Mouse (Mus musculus) megakaryocyte, adult 5-6 weeks (primary cell): ENCODE data around the gene Zfp276. TPM values are rescaled to one million over a fixed set of nuclear protein-coding genes. Genes with fewer than 3 reads are reported as not detected.

Experiments used
- ATAC-seq: 2 replicates; pipeline ENCODE4 v1.8.0; 2016; ENCODE audit warnings: mild to moderate bottlenecking, inconsistent platforms; ENCODE audit not compliant: poor library complexity, severe bottlenecking
- total RNA-seq, 2 experiments: library from RNA; stranded (forward) in 1 of 2; stranded (reverse) in 1 of 2; fragments of 153-499, 151-499 nt in 1 of 2; fragments of 221-1000, 200-1000 nt in 1 of 2; gene quantifications; 2 replicates each; pipeline versions ENCODE4 v1.2.3 to v1.2.4; 2015 to 2017

Zfp276 gene
- total RNA-seq, 2 experiments from 2014 or later, result 13.5 to 15.7 TPM

DNA sequence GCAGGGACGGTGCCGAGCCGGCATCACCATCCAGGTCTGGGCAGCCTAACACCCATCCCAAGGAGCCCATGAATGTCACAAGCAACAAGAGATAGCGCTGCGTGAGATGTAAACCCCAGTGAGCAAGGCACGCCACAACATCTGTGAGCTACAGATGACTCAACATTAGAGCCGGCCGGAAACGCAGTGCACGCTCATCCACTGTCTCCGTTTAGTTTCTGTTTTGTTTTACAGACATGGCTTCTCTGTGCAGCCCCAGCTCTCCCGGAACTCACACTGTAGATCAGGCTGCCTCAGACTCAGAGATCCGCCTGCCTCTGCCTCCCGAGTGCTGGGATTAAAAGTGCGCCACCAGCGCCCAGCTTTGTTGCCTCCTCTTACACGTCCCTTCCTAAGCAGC, 33.4 kb downstream of the Zfp276 start:
- ATAC-seq, result no peak

DNA sequence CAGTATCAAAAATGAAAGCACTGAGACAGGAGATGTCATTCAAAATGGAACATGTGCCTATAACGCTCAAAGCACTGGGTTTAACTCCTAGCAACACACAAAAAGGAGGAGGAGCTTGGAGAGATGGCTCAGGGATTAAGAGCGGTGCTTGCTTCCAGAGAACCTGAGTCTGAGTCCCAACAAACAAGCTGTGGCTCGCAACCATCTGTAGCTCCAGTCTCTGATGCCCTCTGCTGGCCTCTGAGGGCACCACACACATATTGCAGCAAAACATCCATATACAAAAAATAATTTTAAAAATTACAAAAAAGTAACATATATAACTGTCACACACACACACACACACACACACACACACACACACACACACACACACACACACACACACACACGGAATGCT, 36.2 kb downstream of the Zfp276 start:
- peak; percentile 86 for ATAC-seq

DNA sequence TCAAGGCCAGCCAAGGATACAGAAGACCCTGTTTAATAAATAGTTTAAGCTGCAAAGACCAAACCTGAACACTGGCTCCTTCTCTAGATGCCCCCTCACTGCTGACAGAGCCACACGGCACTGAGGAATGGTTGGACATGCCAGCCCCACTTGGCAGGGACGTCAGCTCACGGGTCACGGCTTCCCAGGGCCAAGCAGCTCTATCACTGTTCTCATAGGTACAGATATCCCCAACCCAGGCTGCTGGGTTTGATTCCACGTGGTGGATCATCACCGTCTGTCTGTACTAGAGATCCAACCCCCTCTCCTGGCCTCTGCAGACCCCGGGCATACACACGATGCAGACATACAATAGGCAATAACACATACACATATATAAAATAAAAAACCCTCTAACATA, 36.7 kb downstream of the Zfp276 start:
- ATAC-seq, result no peak

DNA sequence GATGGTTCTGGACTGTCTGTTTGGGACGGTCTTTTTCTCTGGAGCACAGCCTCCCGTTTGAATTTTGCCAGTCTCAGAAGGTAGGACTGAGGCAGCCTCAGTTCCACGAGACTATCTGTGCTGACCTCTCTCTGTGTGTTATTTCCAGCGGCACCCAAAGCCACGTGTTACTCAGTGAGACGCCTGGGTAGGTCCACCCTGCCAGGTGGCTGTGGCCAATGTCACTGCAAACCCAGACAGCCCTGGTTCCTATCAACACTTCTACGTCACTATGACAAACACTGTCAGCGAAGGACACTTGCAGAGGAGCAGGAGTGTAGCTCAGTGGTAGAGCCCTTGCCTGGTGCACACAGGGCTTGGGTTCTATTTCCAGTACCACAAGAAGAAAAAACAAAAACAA, 37.7 kb downstream of the Zfp276 start:
- ATAC-seq, result no peak

DNA sequence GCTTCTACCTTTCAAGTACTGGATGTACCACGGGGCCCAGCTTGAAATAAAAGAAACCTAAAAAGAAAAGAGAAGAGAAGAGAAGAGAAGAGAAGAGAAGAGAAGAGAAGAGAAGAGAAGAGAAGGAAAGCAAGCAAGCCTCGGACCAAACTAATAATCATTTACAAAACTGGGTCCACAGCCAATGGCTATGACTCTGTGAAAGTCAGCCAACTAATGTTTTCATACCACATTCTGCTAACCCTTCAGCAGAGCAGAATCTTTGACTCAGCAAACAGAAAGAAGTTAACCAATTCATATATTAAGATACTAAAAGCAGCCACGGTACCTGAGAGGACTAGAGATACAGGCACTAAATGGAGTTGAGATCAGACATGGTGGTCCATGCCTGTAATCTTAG, 38.3 kb downstream of the Zfp276 start:
- no peak for ATAC-seq

DNA sequence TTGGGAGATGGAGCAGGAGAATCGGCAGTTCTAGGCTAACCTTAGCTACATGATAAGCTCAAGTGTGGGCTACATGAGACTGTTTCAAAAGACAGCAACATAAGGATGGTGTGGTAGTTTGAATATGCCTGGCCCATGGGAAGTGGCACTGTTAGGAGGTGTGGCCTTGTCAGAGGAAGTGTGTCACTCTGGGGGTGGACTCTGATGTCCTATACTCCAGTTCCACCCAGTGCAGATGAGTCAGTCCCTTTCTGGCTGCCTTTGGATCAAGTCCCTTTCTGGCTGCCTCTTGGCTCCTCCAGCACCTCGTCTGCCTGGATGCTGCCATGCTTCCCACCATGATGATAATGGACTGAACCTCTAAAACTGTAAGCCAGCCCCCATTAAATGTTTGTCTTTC, 38.8 kb downstream of the Zfp276 start:
- ATAC-seq, result peak; percentile 73

DNA sequence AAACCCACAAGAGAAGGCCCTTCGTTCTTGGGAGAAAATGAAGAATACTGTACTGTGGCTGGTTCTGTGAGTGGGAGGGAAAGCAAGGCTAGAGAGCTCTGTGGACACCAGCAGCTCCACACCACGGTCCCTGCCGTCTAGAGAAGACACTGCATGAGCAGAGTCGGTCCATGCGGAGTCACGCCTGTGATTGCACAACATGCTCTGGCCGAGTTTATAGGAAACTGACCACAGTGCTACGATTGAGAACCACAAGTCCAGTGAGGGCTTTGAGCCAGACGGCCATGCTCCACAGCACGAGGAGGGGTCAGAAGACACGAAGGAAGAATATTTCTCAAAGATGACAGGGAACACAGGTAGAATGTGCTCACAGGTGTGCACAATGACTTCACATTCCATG, 44.3 kb downstream of the Zfp276 start:
- 0 out of 2 replicates have a peak, but pooled peaks have one; percentile 43 for ATAC-seq

DNA sequence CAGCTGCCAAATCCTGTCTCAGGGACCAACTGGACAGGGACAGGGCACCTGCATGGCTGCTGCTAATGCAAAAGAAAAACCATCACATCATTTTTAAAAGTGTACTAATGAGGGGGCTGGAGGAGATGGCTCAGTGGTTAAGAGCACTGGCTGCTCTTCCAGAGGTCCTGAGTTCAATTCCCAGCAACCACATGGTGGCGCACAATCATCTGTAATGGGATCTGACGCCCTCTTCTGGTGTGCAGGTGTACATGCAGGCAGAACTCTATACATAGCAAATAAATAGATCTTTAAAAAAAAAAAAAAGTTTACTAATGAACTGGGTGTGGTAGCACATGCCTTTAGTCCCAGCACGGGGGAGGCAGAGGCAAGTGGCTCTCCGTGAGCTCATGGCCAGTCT, 54.7 kb downstream of the Zfp276 start:
- no peak for ATAC-seq

DNA sequence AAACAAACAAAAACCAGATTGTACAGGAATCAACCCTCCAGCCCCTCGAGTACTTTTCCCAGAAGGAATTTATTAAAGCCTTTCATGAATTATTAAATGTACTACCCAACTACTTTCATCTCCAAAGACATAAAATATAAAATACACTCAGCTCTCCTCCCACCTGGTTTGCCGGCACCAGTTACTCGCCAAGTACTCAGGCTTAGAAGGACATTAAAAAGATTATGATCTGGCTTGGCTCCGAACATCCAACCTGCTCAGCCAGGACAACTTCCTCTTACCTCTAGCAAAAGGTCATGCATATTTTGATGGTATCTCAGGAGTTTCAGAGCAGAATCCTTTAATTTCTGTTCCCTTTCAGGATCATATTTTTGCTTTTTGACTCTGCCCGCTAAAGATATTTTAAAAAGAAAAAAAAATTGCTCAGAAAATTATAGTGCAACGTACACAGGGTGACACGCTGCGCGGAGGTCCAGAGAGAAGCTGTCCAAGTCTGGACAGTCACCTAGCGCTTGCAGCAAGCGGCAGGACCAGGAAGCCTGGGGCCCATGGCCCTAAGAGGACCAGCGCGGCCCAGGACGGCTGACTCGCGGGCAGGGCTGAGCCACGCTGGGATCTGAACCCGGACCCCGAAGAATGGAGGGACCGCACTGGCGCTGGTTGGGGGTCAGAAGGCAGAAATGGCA, 63.9 kb downstream of the Zfp276 start:
- ATAC-seq, result peak; percentile 54

DNA sequence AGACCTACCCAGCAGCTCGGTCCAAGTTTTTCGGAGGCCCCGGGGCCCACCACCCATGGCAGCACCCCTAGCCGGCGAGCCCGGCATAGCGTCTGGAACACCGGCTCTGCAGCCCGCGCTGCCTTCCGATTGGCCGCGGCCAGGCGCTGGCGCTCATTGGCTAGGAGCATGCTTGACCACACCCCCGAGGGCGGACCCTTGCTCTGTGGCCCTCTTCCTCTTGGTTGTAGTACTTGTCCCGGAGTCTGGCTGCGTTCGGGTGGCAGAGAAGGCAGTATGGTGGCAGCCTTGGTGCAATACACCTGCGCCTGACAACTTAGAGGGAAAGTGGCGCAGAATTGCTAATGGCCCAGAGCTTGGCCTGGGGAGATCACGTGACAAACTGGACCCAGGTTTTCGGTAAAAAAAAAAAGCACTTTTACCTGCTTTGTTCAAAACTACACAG, 64.5 kb downstream of the Zfp276 start, which contains the start of gene Fanca:
Gene Fanca, minus strand, starts transcription at position 110 of the 445 bp plus-strand sequence.
- ATAC-seq, result peak; percentile 100

Other genes with a start within 250 kb of the Zfp276 start
- gene Ankrd11, start 211.9 kb upstream of the Zfp276 start, total RNA-seq (2015), result 86.2 and 87.9 TPM in 2 replicates
- 90.5 and 102 TPM in 2 replicates for gene Ankrd11, start 211.9 kb upstream of the Zfp276 start, total RNA-seq (2017)
- 39.2 and 40.0 TPM in 2 replicates for gene Spg7, start 191.3 kb upstream of the Zfp276 start, total RNA-seq (2015)
- 34.3 and 56.2 TPM in 2 replicates for gene Spg7, start 191.3 kb upstream of the Zfp276 start, total RNA-seq (2017)
- gene Rpl13, start 151.8 kb upstream of the Zfp276 start, total RNA-seq (2015), result 726 and 746 TPM in 2 replicates
- gene Rpl13, start 151.8 kb upstream of the Zfp276 start, total RNA-seq (2017), result 1,905 and 2,227 TPM in 2 replicates
- gene Cpne7, start 136.8 kb upstream of the Zfp276 start, total RNA-seq (2015), result 0.11 TPM in 1 of 2 replicates, not detected in the other
- gene Cpne7, start 136.8 kb upstream of the Zfp276 start, total RNA-seq (2017), result 0.22 and 0.98 TPM in 2 replicates
- not detected in 2 replicates for gene Sult5a1, start 95.9 kb upstream of the Zfp276 start, total RNA-seq (2015)
- gene Sult5a1, start 95.9 kb upstream of the Zfp276 start, total RNA-seq (2017), result not detected in 2 replicates
- 0.36 and 1.8 TPM in 2 replicates for gene Dpep1, start 68.0 kb upstream of the Zfp276 start, total RNA-seq (2015)
- gene Dpep1, start 68.0 kb upstream of the Zfp276 start, total RNA-seq (2017), result 0.24 and 0.33 TPM in 2 replicates
- 21.9 and 24.2 TPM in 2 replicates for gene Chmp1a, start 41.4 kb upstream of the Zfp276 start, total RNA-seq (2015)
- 36.1 and 42.8 TPM in 2 replicates for gene Chmp1a, start 41.4 kb upstream of the Zfp276 start, total RNA-seq (2017)
- 0.09 and 0.11 TPM in 2 replicates for gene Spata33, start 41.4 kb upstream of the Zfp276 start, total RNA-seq (2015)
- gene Spata33, start 41.4 kb upstream of the Zfp276 start, total RNA-seq (2017), result not detected in 2 replicates
- gene Cdk10, start 29.4 kb upstream of the Zfp276 start, total RNA-seq (2015), result 11.1 and 13.8 TPM in 2 replicates
- 16.3 and 20.2 TPM in 2 replicates for gene Cdk10, start 29.4 kb upstream of the Zfp276 start, total RNA-seq (2017)
- gene Spata2l, start 18.0 kb upstream of the Zfp276 start, total RNA-seq (2015), result 5.4 and 5.5 TPM in 2 replicates
- 2.2 and 4.7 TPM in 2 replicates for gene Spata2l, start 18.0 kb upstream of the Zfp276 start, total RNA-seq (2017)
- gene Vps9d1, start 153 bp downstream of the Zfp276 start, total RNA-seq (2015), result 19.3 and 19.7 TPM in 2 replicates
- gene Vps9d1, start 153 bp downstream of the Zfp276 start, total RNA-seq (2017), result 23.8 and 27.7 TPM in 2 replicates
- 29.5 and 36.3 TPM in 2 replicates for gene Fanca, start 64.4 kb downstream of the Zfp276 start, total RNA-seq (2015)
- 37.9 and 50.2 TPM in 2 replicates for gene Fanca, start 64.4 kb downstream of the Zfp276 start, total RNA-seq (2017)
- gene Spire2, start 78.5 kb downstream of the Zfp276 start, total RNA-seq (2015), result 0.07 TPM in 1 of 2 replicates, not detected in the other
- not detected in 2 replicates for gene Spire2, start 78.5 kb downstream of the Zfp276 start, total RNA-seq (2017)
- 68.3 and 86.8 TPM in 2 replicates for gene Tcf25, start 119.6 kb downstream of the Zfp276 start, total RNA-seq (2015)
- gene Tcf25, start 119.6 kb downstream of the Zfp276 start, total RNA-seq (2017), result 187 and 329 TPM in 2 replicates
- not detected in 2 replicates for gene Mc1r, start 152.9 kb downstream of the Zfp276 start, total RNA-seq (2015)
- not detected in 2 replicates for gene Mc1r, start 152.9 kb downstream of the Zfp276 start, total RNA-seq (2017)
- 0.89 and 1.0 TPM in 2 replicates for gene Tubb3, start 157.2 kb downstream of the Zfp276 start, total RNA-seq (2015)
- gene Tubb3, start 157.2 kb downstream of the Zfp276 start, total RNA-seq (2017), result 0.37 and 1.2 TPM in 2 replicates
- 15.2 and 19.6 TPM in 2 replicates for gene Def8, start 169.3 kb downstream of the Zfp276 start, total RNA-seq (2015)
- 24.9 and 27.3 TPM in 2 replicates for gene Def8, start 169.3 kb downstream of the Zfp276 start, total RNA-seq (2017)
- 10.4 and 11.7 TPM in 2 replicates for gene Afg3l1, start 223.7 kb downstream of the Zfp276 start, total RNA-seq (2015)
- gene Afg3l1, start 223.7 kb downstream of the Zfp276 start, total RNA-seq (2017), result 12.2 and 13.3 TPM in 2 replicates